Comparison of ENCODE assay signal across 8 mouse cellular contexts in the genomic region with DNA sequence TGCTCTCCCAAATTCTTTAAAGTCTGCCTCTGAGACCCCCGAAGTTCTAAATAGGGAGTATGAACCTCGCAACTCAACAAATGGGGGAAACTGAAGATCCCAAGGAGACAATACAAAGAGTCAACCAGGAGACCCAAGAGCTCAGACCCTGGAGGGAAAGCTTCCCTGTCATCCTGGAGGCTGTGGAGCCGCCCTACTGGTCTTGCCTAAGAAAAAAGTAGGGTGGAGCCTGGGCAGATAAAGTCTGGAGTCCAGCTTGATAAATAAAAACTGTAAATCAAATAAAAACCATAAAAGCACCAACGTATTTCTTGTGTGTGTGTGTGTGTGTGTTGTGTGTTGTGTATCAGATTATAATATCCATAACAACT. TPM values are rescaled to one million over a fixed set of nuclear protein-coding genes. Genes with fewer than 3 reads are reported as not detected.
DNase-seq lines count a peak whose midpoint lies in the region; ATAC-seq and TF ChIP-seq lines count a peak whose summit lies in the region.

No protein-coding gene starts in this region.

- peak overlapping the region; percentile 83 for H3K9ac ChIP-seq in lung, embryonic 16.5 days (ENCODE audit: low read length)
- H3K9ac ChIP-seq in forebrain, embryonic 11.5 days (ENCODE audit: low read length) = peak overlapping the region; percentile 47; the same call in 1 of the 2 replicates
- H3K9ac ChIP-seq in limb, embryonic 14.5 days (ENCODE audit: low read depth, low read length, severe bottlenecking) = no peak overlapping the region
- H3K9ac ChIP-seq in stomach, embryonic 15.5 days = 0 out of 2 replicates have a peak overlapping the region, but pooled peaks have one; percentile 1

- DNase-seq in lung, adult 18-20 months = no peak
- no peak for DNase-seq in forebrain, embryonic 11.5 days (ENCODE audit: low spot score)
- no peak for DNase-seq in limb, embryonic 14.5 days (ENCODE audit: low spot score)
- no peak for DNase-seq in cerebellum, postnatal 25 days
- no peak for DNase-seq in lung, postnatal 14 days
- DNase-seq in cerebellum, adult 11-12 months = no peak

- peak overlapping the region; percentile 75 for H3K4me3 ChIP-seq in lung, embryonic 16.5 days (ENCODE audit: low read length)
- H3K4me3 ChIP-seq in forebrain, embryonic 11.5 days (ENCODE audit: low read depth, low read length) = peak overlapping the region; percentile 52
- peak overlapping the region; percentile 64 for H3K4me3 ChIP-seq in limb, embryonic 14.5 days (replicated peaks; ENCODE audit: low read length)
- H3K4me3 ChIP-seq in stomach, embryonic 15.5 days (replicated peaks) = peak overlapping the region; percentile 63

- peaks cover 33% of the 10 kb centered on the region for H3K4me1 ChIP-seq in lung, embryonic 16.5 days (replicated peaks; ENCODE audit: control insufficient read depth, insufficient read depth, low read length)
- peaks cover 14% of the 10 kb centered on the region for H3K4me1 ChIP-seq in forebrain, embryonic 11.5 days (replicated peaks; ENCODE audit: control insufficient read depth, insufficient read depth, low read length)
- H3K4me1 ChIP-seq in limb, embryonic 14.5 days (ENCODE audit: control insufficient read depth, insufficient read depth, low read length) = peaks cover 38% of the 10 kb centered on the region
- peaks cover 36% of the 10 kb centered on the region for H3K4me1 ChIP-seq in stomach, embryonic 15.5 days

- H3K36me3 ChIP-seq in lung, embryonic 16.5 days (ENCODE audit: control insufficient read depth, insufficient read depth, low read length) = no peaks in the 10 kb centered on the region
- no peaks in the 10 kb centered on the region for H3K36me3 ChIP-seq in forebrain, embryonic 11.5 days (ENCODE audit: control insufficient read depth, insufficient read depth, low read length)
- H3K36me3 ChIP-seq in limb, embryonic 14.5 days (ENCODE audit: control insufficient read depth, insufficient read depth, low read length) = 0 out of 2 replicates have a peak, but pooled peaks cover 5% of the 10 kb centered on the region
- no peaks in the 10 kb centered on the region for H3K36me3 ChIP-seq in stomach, embryonic 15.5 days

- H3K4me2 ChIP-seq in lung, embryonic 16.5 days (ENCODE audit: low read depth, low read length) = peak overlapping the region; percentile 87
- peak overlapping the region; percentile 75 for H3K4me2 ChIP-seq in forebrain, embryonic 11.5 days (ENCODE audit: low read depth, low read length, severe bottlenecking)
- H3K4me2 ChIP-seq in limb, embryonic 14.5 days (replicated peaks; ENCODE audit: low read depth, low read length, severe bottlenecking) = peak overlapping the region; percentile 76
- peak overlapping the region; percentile 78 for H3K4me2 ChIP-seq in stomach, embryonic 15.5 days

- 61% methylated on average over 4 of the region's 4 CpGs for WGBS in lung, embryonic 16.5 days
- 85% methylated on average over 4 of the region's 4 CpGs for WGBS in forebrain, embryonic 11.5 days
- 77% methylated on average over 4 of the region's 4 CpGs for WGBS in limb, embryonic 14.5 days
- 68% methylated on average over 4 of the region's 4 CpGs for WGBS in stomach, embryonic 15.5 days

- no peak for ATAC-seq in lung, embryonic 16.5 days (ENCODE audit: low read depth)
- no peak for ATAC-seq in forebrain, embryonic 11.5 days (replicated peaks; ENCODE audit: low FRiP score)
- no peak for ATAC-seq in limb, embryonic 14.5 days (ENCODE audit: low FRiP score, low read depth)
- ATAC-seq in stomach, embryonic 15.5 days (ENCODE audit: insufficient read depth, low FRiP score, low read depth) = no peak

- peaks cover 4% of the 10 kb centered on the region for H3K9me3 ChIP-seq in lung, embryonic 16.5 days (ENCODE audit: control insufficient read depth, low read length)
- peaks cover 4% of the 10 kb centered on the region; the same call in 1 of the 2 replicates for H3K9me3 ChIP-seq in forebrain, embryonic 11.5 days (ENCODE audit: control insufficient read depth, low read length)
- no peaks in the 10 kb centered on the region for H3K9me3 ChIP-seq in limb, embryonic 14.5 days (ENCODE audit: control insufficient read depth, low read length)
- no peaks in the 10 kb centered on the region; the same call in 1 of the 2 replicates for H3K9me3 ChIP-seq in stomach, embryonic 15.5 days

- TF ChIP-seq POLR2A in limb, embryonic 14.5 days (IDR thresholded peaks at IDR 0.05; ENCODE audit: borderline replicate concordance, extremely low read depth, insufficient read depth, insufficient read length) = no peak

- peak overlapping the region; percentile 58; the same call in 1 of the 2 replicates for H3K27ac ChIP-seq in lung, embryonic 16.5 days (ENCODE audit: low read length)
- no peak overlapping the region for H3K27ac ChIP-seq in forebrain, embryonic 11.5 days (ENCODE audit: low read depth, low read length)
- H3K27ac ChIP-seq in limb, embryonic 14.5 days (replicated peaks; ENCODE audit: low read depth, low read length) = no peak overlapping the region
- H3K27ac ChIP-seq in stomach, embryonic 15.5 days = no peak overlapping the region

- H3K27me3 ChIP-seq in lung, embryonic 16.5 days (ENCODE audit: control insufficient read depth, insufficient read depth, low read depth, low read length) = no peaks in the 10 kb centered on the region
- no peaks in the 10 kb centered on the region for H3K27me3 ChIP-seq in forebrain, embryonic 11.5 days (ENCODE audit: control insufficient read depth, insufficient read depth, low read length)
- no peaks in the 10 kb centered on the region for H3K27me3 ChIP-seq in limb, embryonic 14.5 days (ENCODE audit: control insufficient read depth, insufficient read depth, low read length)
- no peaks in the 10 kb centered on the region for H3K27me3 ChIP-seq in stomach, embryonic 15.5 days (replicated peaks)

RNA-seq across cellular contexts. Expression of a gene that starts 0.6 kb away (rescaled TPM):
- polyA plus RNA-seq in lung, embryonic 16.5 days (2015; fragmentation: Nextera tagmentation; extraction: Ambion mirVana) = 110 and 121 TPM in 2 replicates
- polyA plus RNA-seq in forebrain, embryonic 11.5 days (2014; fragmentation: Nextera tagmentation; extraction: Ambion mirVana) = 43.8 and 44.3 TPM in 2 replicates
- polyA plus RNA-seq in limb, embryonic 14.5 days (2012; rRNA removed) = 59.0 and 64.7 TPM in 2 replicates
- 71.8 and 79.6 TPM in 2 replicates for polyA plus RNA-seq in limb, embryonic 14.5 days (2014; fragmentation: Nextera tagmentation; extraction: Ambion mirVana)
- polyA plus RNA-seq in stomach, embryonic 15.5 days (2015; fragmentation: Nextera tagmentation; extraction: Ambion mirVana) = 97.9 and 105 TPM in 2 replicates

RNA-seq across cellular contexts. Expression of a gene that starts 25.3 kb away (rescaled TPM):
- polyA plus RNA-seq in lung, embryonic 16.5 days (2015; fragmentation: Nextera tagmentation; extraction: Ambion mirVana) = 110 and 116 TPM in 2 replicates
- polyA plus RNA-seq in forebrain, embryonic 11.5 days (2014; fragmentation: Nextera tagmentation; extraction: Ambion mirVana) = 47.3 and 54.1 TPM in 2 replicates
- 201 and 256 TPM in 2 replicates for polyA plus RNA-seq in limb, embryonic 14.5 days (2012; rRNA removed)
- polyA plus RNA-seq in limb, embryonic 14.5 days (2014; fragmentation: Nextera tagmentation; extraction: Ambion mirVana) = 191 and 214 TPM in 2 replicates
- 125 and 131 TPM in 2 replicates for polyA plus RNA-seq in stomach, embryonic 15.5 days (2015; fragmentation: Nextera tagmentation; extraction: Ambion mirVana)

RNA-seq across cellular contexts. Expression of a gene that starts 35.2 kb away (rescaled TPM):
- 1.6 and 1.7 TPM in 2 replicates for polyA plus RNA-seq in lung, embryonic 16.5 days (2015; fragmentation: Nextera tagmentation; extraction: Ambion mirVana)
- polyA plus RNA-seq in forebrain, embryonic 11.5 days (2014; fragmentation: Nextera tagmentation; extraction: Ambion mirVana) = 0.31 and 0.47 TPM in 2 replicates
- polyA plus RNA-seq in limb, embryonic 14.5 days (2012; rRNA removed) = 0.23 and 0.40 TPM in 2 replicates
- polyA plus RNA-seq in limb, embryonic 14.5 days (2014; fragmentation: Nextera tagmentation; extraction: Ambion mirVana) = 0.18 and 0.43 TPM in 2 replicates
- 2.9 and 3.4 TPM in 2 replicates for polyA plus RNA-seq in stomach, embryonic 15.5 days (2015; fragmentation: Nextera tagmentation; extraction: Ambion mirVana)

RNA-seq across cellular contexts. Expression of a gene that starts 51.7 kb away (rescaled TPM):
- polyA plus RNA-seq in lung, embryonic 16.5 days (2015; fragmentation: Nextera tagmentation; extraction: Ambion mirVana) = 0.38 and 0.52 TPM in 2 replicates
- polyA plus RNA-seq in forebrain, embryonic 11.5 days (2014; fragmentation: Nextera tagmentation; extraction: Ambion mirVana) = 0.45 and 0.92 TPM in 2 replicates
- polyA plus RNA-seq in limb, embryonic 14.5 days (2012; rRNA removed) = 0.99 and 1.4 TPM in 2 replicates
- polyA plus RNA-seq in limb, embryonic 14.5 days (2014; fragmentation: Nextera tagmentation; extraction: Ambion mirVana) = 0.23 and 0.40 TPM in 2 replicates
- 0.48 and 0.82 TPM in 2 replicates for polyA plus RNA-seq in stomach, embryonic 15.5 days (2015; fragmentation: Nextera tagmentation; extraction: Ambion mirVana)
